Mouse (Mus musculus): ENCODE measurements around the gene Osbpl7. TPM values are rescaled to one million over a fixed set of nuclear protein-coding genes. Genes with fewer than 3 reads are reported as not detected.

Gene Osbpl7
- polyA plus RNA-seq, 1 experiment, result 1.4 TPM

DNA sequence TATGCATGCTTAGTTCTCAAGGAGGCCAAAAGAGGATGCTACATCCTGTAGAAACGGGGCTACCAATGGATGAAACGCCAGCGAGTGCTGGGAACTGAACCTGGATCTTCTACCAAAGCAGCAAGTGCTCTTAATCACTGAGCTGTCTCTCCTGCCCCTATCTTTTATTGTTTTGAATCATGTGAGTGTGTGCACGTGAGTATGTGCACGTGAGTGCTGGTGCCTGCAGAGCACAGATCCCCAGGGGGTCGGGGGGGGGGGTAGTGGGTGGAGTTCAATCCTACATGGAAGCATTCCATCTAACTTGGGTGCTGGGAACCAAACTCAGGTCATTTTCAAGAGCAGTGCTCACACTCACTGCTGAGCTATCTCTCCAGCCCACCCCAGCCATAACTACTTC is 35.9 kb downstream of the Osbpl7 start:
- no peak overlapping the region for H3K4me2 ChIP-seq (ENCODE audit: low read depth)
- no peaks in the 10 kb centered on the region for H3K79me2 ChIP-seq (ENCODE audit: control insufficient read depth, insufficient read depth)
- no peaks in the 10 kb centered on the region for H3K36me3 ChIP-seq (ENCODE audit: control insufficient read depth, insufficient read depth)
- TF ChIP-seq CEBPB (IDR thresholded peaks at IDR 0.05; ENCODE audit: insufficient read depth, poor library complexity, severe bottlenecking) (no peak), POLR2A (IDR thresholded peaks at IDR 0.05; ENCODE audit: insufficient read length, low read depth) (no peak), E2F4 (IDR thresholded peaks at IDR 0.05; ENCODE audit: insufficient read depth) (no peak), MYOD1 (IDR thresholded peaks at IDR 0.05; ENCODE audit: control insufficient read depth in 1 of 3, insufficient read length in 2 of 3, low read depth in 2 of 3) (no peak), POLR2AphosphoS2 (IDR thresholded peaks at IDR 0.05; ENCODE audit: insufficient read length, low read depth) (no peak), REST (IDR thresholded peaks at IDR 0.05; ENCODE audit: insufficient read depth, insufficient read length) (no peak), SRF (IDR thresholded peaks at IDR 0.05; ENCODE audit: control insufficient read depth, insufficient read length, low read depth) (no peak), MYOG (IDR thresholded peaks at IDR 0.05; ENCODE audit: control insufficient read depth in 1 of 3, insufficient read depth in 1 of 3, insufficient read length in 2 of 3, low read depth in 2 of 3) (no peak), TCF12 (IDR thresholded peaks at IDR 0.05; ENCODE audit: insufficient read depth, poor library complexity, severe bottlenecking) (no peak), MAX (IDR thresholded peaks at IDR 0.05; ENCODE audit: low read depth) (no peak), TCF3 (IDR thresholded peaks at IDR 0.05; ENCODE audit: insufficient read length, low read depth) (no peak), USF1 (IDR thresholded peaks at IDR 0.05; ENCODE audit: low read depth) (no peak)
- no peak overlapping the region for H3K4me3 ChIP-seq
- no peaks in the 10 kb centered on the region for H3K27me3 ChIP-seq (ENCODE audit: control insufficient read depth, insufficient read depth, insufficient read length)
- H3ac ChIP-seq (ENCODE audit: control insufficient read depth, insufficient read length), result no peak overlapping the region

DNA sequence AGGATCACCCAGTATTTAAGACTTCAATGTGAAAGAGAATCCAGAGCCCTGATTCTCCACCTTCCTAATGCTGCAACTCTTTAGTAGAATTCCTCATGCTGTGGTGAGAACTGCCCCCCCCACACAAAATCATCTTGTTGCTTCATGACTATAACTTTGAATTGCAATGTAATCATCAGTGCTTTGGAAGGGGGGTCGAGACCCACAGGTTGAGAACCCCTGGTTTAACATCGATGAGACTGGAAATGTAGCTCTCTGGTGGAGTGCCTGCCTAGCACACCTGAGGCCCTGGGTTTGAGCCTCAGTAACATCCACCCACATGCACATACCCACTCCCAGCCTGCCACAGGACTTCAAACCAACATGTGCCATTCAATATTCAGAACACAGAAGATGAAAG is 44.2 kb downstream of the Osbpl7 start:
- peaks cover 7% of the 10 kb centered on the region for H3K27me3 ChIP-seq (ENCODE audit: control insufficient read depth, insufficient read depth, insufficient read length)
- H3K36me3 ChIP-seq (ENCODE audit: control insufficient read depth, insufficient read depth), result no peaks in the 10 kb centered on the region
- no peak overlapping the region for H3K4me3 ChIP-seq
- no peak for TF ChIP-seq POLR2A (IDR thresholded peaks at IDR 0.05; ENCODE audit: insufficient read length, low read depth)
- no peak for TF ChIP-seq TCF3 (IDR thresholded peaks at IDR 0.05; ENCODE audit: insufficient read length, low read depth)
- no peak for TF ChIP-seq SRF (IDR thresholded peaks at IDR 0.05; ENCODE audit: control insufficient read depth, insufficient read length, low read depth)
- TF ChIP-seq REST (IDR thresholded peaks at IDR 0.05; ENCODE audit: insufficient read depth, insufficient read length), result no peak
- TF ChIP-seq MYOD1 (IDR thresholded peaks at IDR 0.05; ENCODE audit: control insufficient read depth in 1 of 3, insufficient read length in 2 of 3, low read depth in 2 of 3), result no peak
- TF ChIP-seq USF1 (IDR thresholded peaks at IDR 0.05; ENCODE audit: low read depth), result no peak
- TF ChIP-seq TCF12 (IDR thresholded peaks at IDR 0.05; ENCODE audit: insufficient read depth, poor library complexity, severe bottlenecking), result no peak
- no peak for TF ChIP-seq E2F4 (IDR thresholded peaks at IDR 0.05; ENCODE audit: insufficient read depth)
- TF ChIP-seq CEBPB (IDR thresholded peaks at IDR 0.05; ENCODE audit: insufficient read depth, poor library complexity, severe bottlenecking), result no peak
- TF ChIP-seq MAX (IDR thresholded peaks at IDR 0.05; ENCODE audit: low read depth), result no peak
- TF ChIP-seq MYOG (IDR thresholded peaks at IDR 0.05; ENCODE audit: control insufficient read depth in 1 of 3, insufficient read depth in 1 of 3, insufficient read length in 2 of 3, low read depth in 2 of 3), result no peak
- no peak for TF ChIP-seq POLR2AphosphoS2 (IDR thresholded peaks at IDR 0.05; ENCODE audit: insufficient read length, low read depth)
- no peak overlapping the region for H3K4me2 ChIP-seq (ENCODE audit: low read depth)
- H3K79me2 ChIP-seq (ENCODE audit: control insufficient read depth, insufficient read depth), result no peaks in the 10 kb centered on the region
- H3ac ChIP-seq (ENCODE audit: control insufficient read depth, insufficient read length), result no peak overlapping the region

DNA sequence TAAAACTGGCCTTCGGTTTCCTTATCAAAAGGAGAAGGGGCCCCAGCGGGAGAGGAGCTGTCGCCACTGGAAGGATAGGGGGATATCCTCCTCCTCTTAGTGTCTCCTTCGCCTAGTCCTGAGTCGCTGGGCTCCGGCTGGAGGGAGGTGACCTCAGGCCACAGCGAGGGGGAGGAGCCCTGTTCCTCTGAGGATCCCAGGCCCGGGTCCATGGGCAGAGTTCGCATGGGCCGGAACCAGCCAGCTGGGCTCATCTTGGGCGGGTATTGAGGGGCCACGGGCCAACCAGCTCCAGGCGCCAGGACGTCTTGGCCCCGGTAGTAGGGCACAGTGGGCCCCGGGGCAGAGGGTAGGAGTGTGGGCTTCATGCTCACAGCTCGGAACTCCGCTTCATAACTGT is 48.4 kb downstream of the Osbpl7 start:
- Histone ChIP-seq H3K27me3 (ENCODE audit: control insufficient read depth, insufficient read depth, insufficient read length) (peaks cover 24% of the 10 kb centered on the region), H3K79me2 (ENCODE audit: control insufficient read depth, insufficient read depth) (no peaks in the 10 kb centered on the region)

DNA sequence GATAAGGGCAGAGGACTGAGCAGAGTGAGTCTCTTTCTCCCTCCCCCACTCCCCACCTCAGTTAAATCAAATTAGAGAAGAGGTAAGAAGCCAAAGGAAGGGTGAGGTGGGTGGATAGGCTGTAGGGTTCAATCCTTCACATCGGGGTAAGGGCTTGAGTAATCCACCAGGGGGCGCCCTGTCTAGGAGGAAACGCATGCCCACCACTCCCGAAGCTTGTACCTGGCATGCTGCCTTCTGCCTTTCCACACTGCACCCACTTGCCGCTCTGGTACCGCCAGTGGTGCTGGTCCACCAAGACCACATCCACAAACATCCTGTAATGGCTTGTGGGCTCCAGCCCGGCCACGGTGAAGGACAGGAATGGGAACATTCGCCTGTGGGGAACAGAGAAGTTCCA is 51.3 kb downstream of the Osbpl7 start:
- Histone ChIP-seq H3K4me3 (no peak overlapping the region), H3K4me2 (ENCODE audit: low read depth) (no peak overlapping the region), H3K79me2 (ENCODE audit: control insufficient read depth, insufficient read depth) (no peaks in the 10 kb centered on the region), H3K27me3 (ENCODE audit: control insufficient read depth, insufficient read depth, insufficient read length) (peaks cover 24% of the 10 kb centered on the region), H3ac (ENCODE audit: control insufficient read depth, insufficient read length) (no peak overlapping the region), H3K36me3 (ENCODE audit: control insufficient read depth, insufficient read depth) (no peaks in the 10 kb centered on the region)
- TF ChIP-seq POLR2AphosphoS2 (IDR thresholded peaks at IDR 0.05; ENCODE audit: insufficient read length, low read depth) (no peak), MYOG (IDR thresholded peaks at IDR 0.05; ENCODE audit: control insufficient read depth in 1 of 3, insufficient read depth in 1 of 3, insufficient read length in 2 of 3, low read depth in 2 of 3) (no peak), TCF12 (IDR thresholded peaks at IDR 0.05; ENCODE audit: insufficient read depth, poor library complexity, severe bottlenecking) (no peak)

More for the DNA sequence above, 48.4 kb downstream of the Osbpl7 start:
- H3ac ChIP-seq (ENCODE audit: control insufficient read depth, insufficient read length), result no peak overlapping the region
- no peak for TF ChIP-seq MYOD1 (IDR thresholded peaks at IDR 0.05; ENCODE audit: control insufficient read depth in 1 of 3, insufficient read length in 2 of 3, low read depth in 2 of 3)
- TF ChIP-seq TCF12 (IDR thresholded peaks at IDR 0.05; ENCODE audit: insufficient read depth, poor library complexity, severe bottlenecking), result no peak
- no peak for TF ChIP-seq POLR2A (IDR thresholded peaks at IDR 0.05; ENCODE audit: insufficient read length, low read depth)
- TF ChIP-seq USF1 (IDR thresholded peaks at IDR 0.05; ENCODE audit: low read depth), result no peak
- TF ChIP-seq CEBPB (IDR thresholded peaks at IDR 0.05; ENCODE audit: insufficient read depth, poor library complexity, severe bottlenecking), result no peak
- no peak for TF ChIP-seq E2F4 (IDR thresholded peaks at IDR 0.05; ENCODE audit: insufficient read depth)
- TF ChIP-seq POLR2AphosphoS2 (IDR thresholded peaks at IDR 0.05; ENCODE audit: insufficient read length, low read depth), result no peak
- no peak for TF ChIP-seq SRF (IDR thresholded peaks at IDR 0.05; ENCODE audit: control insufficient read depth, insufficient read length, low read depth)
- H3K36me3 ChIP-seq (ENCODE audit: control insufficient read depth, insufficient read depth), result no peaks in the 10 kb centered on the region
- no peak overlapping the region for H3K4me3 ChIP-seq
- H3K4me2 ChIP-seq (ENCODE audit: low read depth), result no peak overlapping the region

Measured in myocyte (in vitro differentiated cells).